Mouse (Mus musculus): ENCODE data around the gene Cox8a.

DNA sequence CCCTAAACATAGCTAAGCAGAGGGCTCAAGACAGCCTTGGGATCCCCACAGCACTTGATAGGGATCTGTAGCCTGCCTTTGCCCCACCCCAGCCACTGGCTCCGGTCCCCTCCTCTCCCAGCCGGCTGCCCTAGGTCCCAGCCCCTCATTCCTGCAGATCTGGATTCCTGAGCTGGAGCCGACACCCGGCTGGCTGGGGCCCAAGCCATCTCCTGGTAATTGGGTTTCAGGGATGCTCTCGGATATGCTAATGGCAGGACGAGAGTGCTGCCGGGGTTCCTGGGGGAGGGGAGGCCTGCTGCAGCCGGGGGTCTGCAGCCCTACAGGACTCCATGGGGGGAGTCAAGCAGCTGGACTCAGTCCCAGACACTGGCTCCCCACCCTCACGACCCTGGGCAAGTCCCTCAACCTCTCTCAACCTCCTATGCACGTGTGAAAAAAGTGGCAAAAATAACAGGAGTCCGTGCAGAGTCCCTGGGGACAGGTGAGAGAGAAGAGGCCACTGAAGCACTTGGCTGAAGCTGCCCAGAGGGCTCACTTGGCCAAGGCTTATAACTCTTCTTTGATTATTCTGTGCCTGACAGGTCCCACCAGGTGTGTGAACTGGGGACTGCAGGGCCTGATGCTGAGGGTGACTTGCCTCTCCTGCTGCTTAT lies 41.2 kb downstream of the Cox8a start:
- TF ChIP-seq CTCF (IDR thresholded peaks at IDR 0.05; ENCODE audit: borderline replicate concordance, control insufficient read depth, extremely low read depth, insufficient read depth, low read length, poor library complexity) = no peak
- TF ChIP-seq POLR2A (IDR thresholded peaks at IDR 0.05; ENCODE audit: control insufficient read depth, extremely low read depth, insufficient read depth, low read length, poor library complexity) = no peak

Measured in thymus, adult 2 months (tissue).